Mouse (Mus musculus): ENCODE results near the gene Sdad1. TPM values are rescaled to one million over a fixed set of nuclear protein-coding genes. Genes with fewer than 3 reads are reported as not detected.
"Not testable (repeated sequence)": the region's sequence is repeated elsewhere in the genome, so short reads cannot be mapped to it uniquely, and the experiment has no call there.

Sdad1 gene
- total RNA-seq (2021), result 10 to 100 TPM; 20.0 to 23.1 TPM
- long read RNA-seq, experiment 1, full-length matches to known transcripts, result 2 of 5 reads
- long read RNA-seq, experiment 1, partial matches to known transcripts, result 1 of 5 reads
- long read RNA-seq, experiment 1, other reads (novel, unspliced or antisense), result 2 of 5 reads
- long read RNA-seq, experiment 2, full-length matches to known transcripts, result 1 of 4 reads
- long read RNA-seq, experiment 2, partial matches to known transcripts, result 0 of 4 reads
- long read RNA-seq, experiment 2, other reads (novel, unspliced or antisense), result 3 of 4 reads

- TF ChIP-seq CTCF (conservative IDR thresholded peaks at IDR 0.05), result peak; percentile 87
- Histone ChIP-seq H3K27ac (peak within 1 kb of the TSS; percentile 66), H3K4me3 (peak within 1 kb of the TSS; percentile 95)
- peak; percentile 93 to 95 for DNase-seq (ENCODE audit: low spot score in 2 of 2)
Observed at GRCm38 (mm10) chr5:92309681-92310511, at the start of gene Sdad1. Gene Sdad1, minus strand, starts transcription at chr5:92310479.

GRCm38 (mm10) chr5:92358767-92359455, 48.6 kb upstream of the Sdad1 start:
- no peak overlapping the region for H3K4me3 ChIP-seq
- no peak for DNase-seq (ENCODE audit: low spot score in 2 of 2)
- TF ChIP-seq CTCF (conservative IDR thresholded peaks at IDR 0.05), result no peak
- H3K27ac ChIP-seq, result no peak overlapping the region

- Histone ChIP-seq H3K27ac (no peak overlapping the region), H3K4me3 (no peak overlapping the region)
- no peak for TF ChIP-seq CTCF (conservative IDR thresholded peaks at IDR 0.05)
- DNase-seq (ENCODE audit: low spot score in 2 of 2), result no peak
Observed at GRCm38 (mm10) chr5:92358033-92358432, 47.8 kb upstream of the Sdad1 start.

- no peak for DNase-seq (ENCODE audit: low spot score in 2 of 2)
- no peak for TF ChIP-seq CTCF (conservative IDR thresholded peaks at IDR 0.05)
- peak overlapping the region; percentile 47 for H3K4me3 ChIP-seq
- peak overlapping the region; percentile 46; the same call in 1 of the 2 replicates for H3K27ac ChIP-seq
Observed at GRCm38 (mm10) chr5:92353517-92353916, 43.2 kb upstream of the Sdad1 start.

DNA sequence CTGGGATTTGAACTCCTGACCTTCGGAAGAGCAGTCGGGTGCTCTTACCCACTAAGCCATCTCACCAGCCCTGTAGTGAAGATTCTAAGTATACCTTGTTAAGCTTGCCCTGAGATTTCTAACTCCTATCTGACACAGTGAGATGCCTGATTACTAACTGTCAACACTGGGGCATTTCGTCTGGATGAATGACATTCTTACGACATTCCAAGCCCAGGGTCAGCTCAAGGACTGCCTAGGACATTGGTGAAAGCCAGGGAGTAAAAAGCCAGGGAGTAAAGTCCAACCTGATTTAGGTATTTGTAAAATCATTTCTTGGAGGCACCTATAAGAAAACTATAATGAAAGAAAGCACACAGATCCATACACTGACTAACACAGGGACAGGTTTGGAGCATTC, 42.4 kb upstream of the Sdad1 start:
- not testable (repeated sequence) for H3K27ac ChIP-seq; H3K4me3 ChIP-seq; DNase-seq (ENCODE audit: low spot score in 2 of 2)

GRCm38 (mm10) chr5:92349731-92350130, 39.5 kb upstream of the Sdad1 start:
- no peak for DNase-seq (ENCODE audit: low spot score in 2 of 2)
- no peak for TF ChIP-seq CTCF (conservative IDR thresholded peaks at IDR 0.05)
- H3K4me3 ChIP-seq, result no peak overlapping the region
- H3K27ac ChIP-seq, result no peak overlapping the region

DNA sequence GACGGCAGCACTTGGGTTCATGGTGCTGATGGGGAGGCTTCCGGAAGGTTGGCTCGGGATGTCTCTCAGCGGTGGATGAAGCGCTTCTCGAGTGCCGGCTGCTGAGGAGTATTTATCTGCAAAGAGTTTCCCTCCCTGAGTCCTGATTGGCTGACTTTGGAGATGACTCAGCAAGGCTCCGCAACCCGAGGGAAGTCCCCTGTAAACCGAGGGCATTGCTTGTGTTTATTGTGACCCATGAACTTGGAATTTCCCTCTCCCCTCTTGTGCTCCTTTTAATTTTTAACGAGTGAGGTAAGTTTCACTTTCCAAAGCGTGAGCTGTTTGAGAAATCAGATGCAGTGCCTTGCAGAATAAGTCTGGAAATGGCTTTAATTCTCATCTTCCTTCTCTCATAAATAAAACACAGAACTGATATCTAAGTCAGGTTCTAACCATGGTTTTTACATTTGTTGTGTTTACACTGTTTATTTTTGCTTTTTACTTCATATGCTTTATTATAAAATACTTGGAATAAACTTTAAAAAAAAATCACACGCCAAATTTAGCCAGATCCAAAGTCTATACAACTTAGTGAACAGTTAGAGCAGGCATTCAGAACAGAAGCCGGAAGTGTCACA, 38.6 kb upstream of the Sdad1 start, which contains the start of gene Cxcl10:
Gene Cxcl10 (minus strand): TSS at position 96 of the 620 bp plus-strand sequence.
- TF ChIP-seq CTCF (conservative IDR thresholded peaks at IDR 0.05), result no peak
- peak within 1 kb of the TSS; percentile 48 for H3K4me3 ChIP-seq
- no peak for DNase-seq (ENCODE audit: low spot score in 2 of 2)
- H3K27ac ChIP-seq, result no peak within 1 kb of the TSS

GRCm38 (mm10) chr5:92345006-92345405, 34.7 kb upstream of the Sdad1 start:
- no peak for TF ChIP-seq CTCF (conservative IDR thresholded peaks at IDR 0.05)
- Histone ChIP-seq H3K4me3 (no peak overlapping the region), H3K27ac (no peak overlapping the region)
- DNase-seq (ENCODE audit: low spot score in 2 of 2), result no peak

- H3K27ac ChIP-seq, result no peak overlapping the region
- TF ChIP-seq CTCF (conservative IDR thresholded peaks at IDR 0.05), result no peak
- H3K4me3 ChIP-seq, result no peak overlapping the region
- DNase-seq (ENCODE audit: low spot score in 2 of 2), result no peak
Observed at GRCm38 (mm10) chr5:92340606-92341005, 30.3 kb upstream of the Sdad1 start.

DNA sequence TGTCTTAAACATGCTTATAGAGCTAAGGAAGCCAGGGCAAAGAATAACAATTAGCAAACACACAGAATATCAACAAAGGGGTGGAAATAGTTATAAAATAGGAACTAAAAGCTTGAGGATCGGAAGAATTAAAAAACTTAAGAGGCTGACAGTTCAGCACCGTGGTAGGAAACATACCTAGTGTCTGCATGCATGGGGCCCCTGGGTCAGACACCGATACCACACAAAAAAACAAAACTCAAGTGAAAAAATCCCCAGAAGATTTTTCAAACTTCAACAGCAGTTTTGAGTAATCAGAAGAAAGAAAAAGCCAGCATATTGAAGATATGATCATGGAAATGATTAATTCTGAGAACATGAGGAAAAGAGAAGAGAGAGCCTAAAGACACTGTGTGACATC, 26.5 kb upstream of the Sdad1 start:
- TF ChIP-seq CTCF (conservative IDR thresholded peaks at IDR 0.05), result no peak
- DNase-seq (ENCODE audit: low spot score in 2 of 2), result no peak
- Histone ChIP-seq H3K4me3 (no peak overlapping the region), H3K27ac (no peak overlapping the region)

DNA sequence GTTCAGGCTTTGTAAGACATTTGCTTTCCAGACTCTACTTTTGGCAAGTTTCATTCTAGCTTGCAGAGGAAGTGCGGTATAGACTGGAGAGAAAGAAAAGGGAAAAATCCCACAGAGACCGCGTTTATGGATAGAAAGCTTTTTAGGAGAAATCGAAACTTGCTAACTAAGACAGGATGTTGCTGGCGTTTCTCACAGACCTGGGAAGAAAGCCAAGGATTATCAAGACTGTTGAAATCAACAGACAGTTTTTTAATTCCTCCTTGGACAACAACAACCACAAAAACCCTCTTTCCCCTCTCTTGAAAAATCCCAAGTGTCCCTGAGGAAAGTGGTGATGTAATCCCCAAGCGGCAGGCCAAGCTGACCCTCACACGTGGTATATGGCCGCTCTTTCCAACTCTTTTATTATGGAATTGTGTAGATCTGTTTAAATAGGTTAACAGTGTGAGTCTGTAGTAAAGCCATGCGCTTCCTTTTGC, 22.1 kb upstream of the Sdad1 start:
- no peak for DNase-seq (ENCODE audit: low spot score in 2 of 2)
- Histone ChIP-seq H3K4me3 (peak overlapping the region; percentile 48), H3K27ac (peak overlapping the region; percentile 14; the same call in 1 of the 2 replicates)
- TF ChIP-seq CTCF (conservative IDR thresholded peaks at IDR 0.05), result no peak

DNA sequence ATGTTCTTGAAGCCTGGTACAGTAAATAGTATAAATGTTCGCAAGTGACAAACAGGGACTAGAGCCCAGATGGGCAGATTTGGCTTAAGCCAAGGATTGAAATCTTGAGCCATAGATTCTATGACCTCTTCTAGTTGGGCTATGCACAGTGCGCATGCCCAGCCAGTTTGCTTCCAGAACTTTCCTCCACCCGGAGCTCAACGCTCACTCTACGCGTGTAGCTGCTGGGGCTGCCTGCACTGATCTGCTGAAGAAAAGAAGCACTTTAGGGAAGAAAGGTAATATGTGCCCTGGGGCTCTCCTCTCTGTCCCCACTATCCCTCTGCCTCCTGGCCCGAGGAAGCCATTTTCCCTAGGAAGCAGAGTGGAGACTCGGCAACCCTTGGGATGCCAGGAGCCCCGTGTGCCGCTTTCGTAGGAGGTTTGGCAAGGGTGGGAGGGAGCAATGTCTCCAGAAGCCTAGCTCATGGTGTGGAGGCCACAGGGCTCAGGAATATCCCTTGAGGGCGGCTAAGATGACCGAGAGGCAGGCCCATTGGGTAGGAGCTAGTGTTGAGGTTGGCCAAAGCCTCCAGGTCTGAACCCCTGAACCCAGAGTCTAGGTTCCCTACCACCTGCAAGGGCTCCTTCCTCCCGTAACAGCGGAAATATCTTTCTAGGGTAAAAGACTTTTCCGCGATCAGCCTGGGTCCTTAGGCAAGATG, 21.5 kb upstream of the Sdad1 start, which contains the start of gene Art3:
Gene Art3 (plus strand): TSS at position 193 of the 704 bp plus-strand sequence.
- no peak for DNase-seq (ENCODE audit: low spot score in 2 of 2)
- Histone ChIP-seq H3K4me3 (peak within 1 kb of the TSS; percentile 48), H3K27ac (peak within 1 kb of the TSS; percentile 14; the same call in 1 of the 2 replicates)
- no peak for TF ChIP-seq CTCF (conservative IDR thresholded peaks at IDR 0.05)
